Mouse (Mus musculus): ENCODE results near the gene Kcnq5.

- no peak for TF ChIP-seq GATA1 (IDR thresholded peaks at IDR 0.05; ENCODE audit: borderline replicate concordance, low read length)
- no peak for TF ChIP-seq FLI1 (IDR thresholded peaks at IDR 0.05; ENCODE audit: low read length)
Measured at GRCm38 (mm10) chr1:21836337-21836736, 125.4 kb downstream of the Kcnq5 start.
